Mouse (Mus musculus): ENCODE measurements at regions not wholly inside any gene's neighbourhood (a gene's known extent, or its start where the extent isn't known, plus 50 kb on each side); places are given as distances from the start of the nearest gene placed in this dataset.

- TF ChIP-seq CTCF (IDR thresholded peaks at IDR 0.05; ENCODE audit: low read depth, low read length) (no peak), POLR2A (IDR thresholded peaks at IDR 0.05; ENCODE audit: insufficient read depth, low read length) (no peak)
Observed at GRCm38 (mm10) chr17:14576159-14576558, 117.9 kb downstream of the Thbs2 start.

Data from ES-Bruce4 (cell line).